Mouse (Mus musculus) layer of hippocampus, adult 2 months (tissue): ENCODE results near the gene Tmem184b. TPM values are rescaled to one million over a fixed set of nuclear protein-coding genes. Genes with fewer than 3 reads are reported as not detected.

Experiments used
- DNase-seq, 2 experiments: peaks; one replicate each; pipeline ENCODE4 v3.0.0; 2022; ENCODE audit warnings: low spot score in 2 of 2
- H3K27ac ChIP-seq: fragments of 200-600 bp; 2 replicates; pipeline ENCODE4 v1.8.1; 2022
- H3K4me3 ChIP-seq: fragments of 200-600 bp; 2 replicates; pipeline ENCODE4 v1.8.1; 2022; ENCODE audit warnings: mild to moderate bottlenecking
- CTCF ChIP-seq: fragments of 200-600 bp; conservative IDR thresholded peaks from 2 replicates; pipeline ENCODE4 v1.8.1; 2022; ENCODE audit warnings: antibody characterized with exemption, mild to moderate bottlenecking, moderate library complexity
- total RNA-seq, 2 experiments: library from RNA; stranded (reverse); gene quantifications; 2 replicates each; pipeline ENCODE4 v1.2.3; 2021

Tmem184b gene
- total RNA-seq, 2 experiments from 2014 or later = 53.6 to 56.0 TPM

DNA sequence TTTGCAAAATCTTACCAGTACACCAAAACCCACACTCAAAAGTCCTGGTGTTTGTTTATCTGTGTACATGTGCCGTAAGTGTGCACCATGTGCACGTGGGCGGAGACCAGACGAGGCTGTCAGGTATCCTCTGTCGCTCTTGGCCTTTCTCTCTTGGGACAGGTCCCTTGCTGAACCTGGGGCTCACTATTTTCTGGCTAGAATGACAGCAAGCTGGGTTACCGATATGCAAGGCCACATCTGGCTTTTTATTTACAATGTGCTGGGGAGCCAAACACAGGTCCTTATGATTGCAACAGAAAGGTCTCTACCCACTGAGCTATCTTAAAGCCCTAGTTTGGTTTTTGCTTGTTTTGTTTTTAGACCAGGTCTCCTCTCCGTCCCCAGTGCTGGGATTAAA is 15.8 kb downstream of the Tmem184b start:
- TF ChIP-seq CTCF = no peak
- Histone ChIP-seq H3K4me3 (no peak overlapping the region), H3K27ac (peak overlapping the region; percentile 81)
- no peak for DNase-seq

DNA sequence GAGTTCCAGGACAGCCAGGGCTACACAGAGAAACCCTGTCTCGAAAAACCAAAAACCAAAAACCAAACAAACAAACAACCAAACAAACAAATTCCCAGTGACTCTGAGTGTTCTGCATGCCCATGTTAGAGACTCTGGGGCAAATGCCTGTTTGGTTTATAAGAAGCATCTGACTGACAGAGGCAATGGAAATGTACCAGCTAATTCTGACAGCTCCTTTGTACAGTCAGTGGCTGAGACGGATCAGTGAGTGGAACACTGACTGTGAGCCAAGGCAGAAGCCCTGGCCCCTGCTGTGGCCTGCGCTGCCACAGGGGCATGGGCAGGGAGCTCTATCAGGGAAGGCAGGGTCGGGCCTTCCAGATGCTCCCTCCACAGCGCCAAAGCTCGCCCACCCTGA is 16.3 kb downstream of the Tmem184b start:
- Histone ChIP-seq H3K4me3 (no peak overlapping the region), H3K27ac (peak overlapping the region; percentile 81)
- no peak for DNase-seq
- no peak for TF ChIP-seq CTCF

DNA sequence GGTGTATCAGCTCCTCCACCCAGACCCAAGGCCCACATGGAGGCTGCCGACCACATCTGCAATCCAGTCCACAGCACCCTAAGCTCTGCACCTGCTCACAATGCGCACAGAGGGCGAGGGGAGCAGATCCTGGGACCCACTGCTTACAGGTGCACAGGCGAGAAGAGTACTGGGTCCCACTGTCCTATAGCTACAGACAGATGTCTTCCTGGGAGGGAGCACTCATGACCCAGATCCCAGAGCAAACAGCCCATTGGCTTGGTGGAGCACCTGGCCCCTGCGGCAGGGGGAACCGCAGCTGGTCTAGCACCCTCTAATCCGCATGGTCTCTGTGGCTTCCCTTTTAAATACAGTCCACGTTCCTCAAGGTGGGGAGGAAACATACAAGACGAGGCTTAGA is 21.7 kb downstream of the Tmem184b start:
- Histone ChIP-seq H3K27ac (peak overlapping the region; percentile 85; the same call in 1 of the 2 replicates), H3K4me3 (no peak overlapping the region)
- DNase-seq = no peak
- no peak for TF ChIP-seq CTCF

DNA sequence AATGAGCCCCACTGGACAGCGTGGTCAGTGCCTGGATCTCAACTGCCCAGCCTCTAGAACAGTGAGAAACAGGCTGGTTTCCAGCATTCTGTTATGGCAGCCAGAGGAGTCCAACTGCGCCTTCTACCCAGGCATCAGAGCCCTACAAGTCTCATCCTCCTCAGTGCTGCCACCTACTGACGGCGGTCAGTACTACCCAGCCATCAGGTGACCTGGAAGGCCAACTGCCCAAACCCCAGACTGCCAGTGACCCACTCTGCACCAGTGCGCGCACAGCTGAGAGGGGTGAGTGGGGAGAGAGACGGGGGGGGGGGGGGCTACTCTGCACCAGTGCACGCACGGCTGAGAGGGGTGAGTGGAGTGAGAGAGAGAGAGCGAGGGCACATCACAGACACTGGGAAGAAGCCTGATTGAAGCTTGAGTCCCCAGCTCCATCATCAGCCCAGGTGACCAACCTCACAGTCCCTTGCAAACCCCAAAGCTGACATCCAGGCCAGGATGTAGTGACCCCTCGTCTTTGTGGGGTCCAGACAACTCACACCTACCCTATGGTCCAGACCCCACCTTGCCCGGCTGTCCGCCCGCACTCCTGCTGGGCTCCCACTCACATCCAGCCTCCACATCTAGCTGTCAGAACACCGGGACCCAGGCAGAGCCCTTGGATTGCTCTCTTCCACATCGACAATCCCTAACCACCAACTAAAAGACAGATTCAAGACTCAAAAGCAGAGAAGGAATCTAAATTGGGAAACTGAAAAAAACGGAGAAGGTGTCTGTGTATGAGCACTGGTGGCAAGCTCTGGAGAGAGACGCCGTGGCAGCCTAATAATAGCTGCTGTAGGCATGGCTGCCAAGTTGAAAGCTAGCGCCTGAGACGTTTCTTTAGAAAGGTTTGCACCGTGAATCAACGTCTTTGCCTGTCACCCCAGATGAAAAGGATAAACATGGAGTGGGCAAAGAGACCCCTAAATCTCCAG is 22.6 kb downstream of the Tmem184b start:
- peak; percentile 37 to 53 for DNase-seq
- H3K4me3 ChIP-seq = peak overlapping the region; percentile 10; the same call in 1 of the 2 replicates
- TF ChIP-seq CTCF = peak; percentile 82
- H3K27ac ChIP-seq = peak overlapping the region; percentile 85

DNA sequence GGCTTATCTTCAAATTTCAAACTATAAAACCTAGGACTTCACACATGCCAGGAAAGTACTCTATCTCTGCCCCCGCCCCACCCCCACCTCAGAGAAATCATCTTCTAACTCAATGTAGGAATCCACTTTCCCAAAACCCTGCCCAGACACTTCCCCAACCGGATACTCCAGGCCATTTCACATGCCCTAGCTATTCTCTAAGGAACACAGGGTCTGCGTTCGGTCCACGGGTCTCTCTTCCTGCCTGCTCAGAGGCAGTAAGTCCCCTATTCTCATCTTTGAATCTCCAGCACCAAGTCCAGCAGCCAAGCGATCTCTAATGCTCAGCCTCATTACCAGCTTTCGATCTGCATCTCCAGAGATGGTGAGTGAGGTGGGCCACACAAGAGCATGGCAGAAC is 23.7 kb downstream of the Tmem184b start:
- DNase-seq = no peak
- H3K27ac ChIP-seq = peak overlapping the region; percentile 40; the same call in 1 of the 2 replicates
- H3K4me3 ChIP-seq = no peak overlapping the region
- TF ChIP-seq CTCF = no peak

DNA sequence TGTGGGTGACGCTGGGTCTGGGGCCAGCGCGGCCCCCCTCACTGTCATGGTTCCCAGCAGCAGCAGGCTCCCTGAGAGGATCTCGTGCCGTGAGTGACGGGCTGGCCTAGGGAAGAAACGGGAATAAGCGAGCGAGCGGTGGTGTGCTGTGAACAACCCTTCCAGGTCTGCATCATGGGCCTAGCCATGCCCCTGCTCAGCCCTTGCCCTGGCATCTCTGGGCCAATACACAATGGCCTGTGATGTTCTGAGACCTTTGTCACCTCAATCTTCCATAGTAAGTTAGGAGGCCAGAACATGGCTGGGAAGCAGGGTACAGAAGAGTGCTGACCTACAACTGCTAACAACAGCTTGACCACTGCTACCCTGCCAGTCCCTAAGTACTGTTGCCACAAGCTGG is 24.8 kb downstream of the Tmem184b start:
- no peak for DNase-seq
- no peak for TF ChIP-seq CTCF

DNA sequence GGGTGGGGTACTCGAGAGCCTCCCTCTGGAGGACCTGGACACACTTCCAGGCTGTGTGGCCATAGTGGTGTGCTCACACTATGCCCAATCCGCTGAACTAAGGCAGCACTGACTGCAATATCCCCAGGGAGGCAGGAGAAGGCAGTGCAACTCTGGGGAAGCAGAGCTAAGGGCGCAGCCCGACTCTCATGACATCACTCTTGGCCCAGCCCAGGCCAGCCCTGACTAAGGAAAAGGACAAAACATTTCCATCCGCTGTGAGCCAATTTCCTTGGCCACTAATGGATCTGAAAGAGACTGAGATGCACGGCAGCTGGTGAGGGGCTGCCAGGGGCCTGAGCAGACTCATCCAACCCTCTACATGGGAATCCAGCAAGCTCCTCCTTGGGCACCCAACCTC is 25.7 kb downstream of the Tmem184b start:
- DNase-seq = peak; percentile 39 to 41
- TF ChIP-seq CTCF = peak; percentile 74
- Histone ChIP-seq H3K4me3 (no peak overlapping the region), H3K27ac (peak overlapping the region; percentile 79)

More for the DNA sequence above, 24.8 kb downstream of the Tmem184b start:
- Histone ChIP-seq H3K27ac (peak overlapping the region; percentile 79; the same call in 1 of the 2 replicates), H3K4me3 (no peak overlapping the region)

DNA sequence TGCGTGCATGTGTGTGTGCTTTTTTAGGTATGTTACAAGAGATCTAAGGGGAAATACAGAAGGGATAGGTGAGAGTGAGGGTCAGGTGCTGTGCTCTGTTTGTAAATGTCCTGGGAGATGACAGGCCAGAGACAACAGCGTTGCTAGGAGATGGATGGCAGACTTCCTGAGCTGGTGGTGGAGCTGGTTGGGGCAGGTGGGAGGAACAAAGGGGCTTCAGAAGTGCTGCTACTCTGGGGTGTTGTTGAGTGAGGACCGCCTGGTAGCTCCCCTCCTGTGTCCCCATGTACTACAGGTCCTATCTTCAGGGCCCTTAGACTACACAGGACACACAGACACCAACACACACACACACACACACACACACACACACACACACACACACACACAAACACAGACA is 28.6 kb downstream of the Tmem184b start:
- no peak for DNase-seq
- no peak for TF ChIP-seq CTCF
- no peak overlapping the region for H3K27ac ChIP-seq
- no peak overlapping the region for H3K4me3 ChIP-seq

DNA sequence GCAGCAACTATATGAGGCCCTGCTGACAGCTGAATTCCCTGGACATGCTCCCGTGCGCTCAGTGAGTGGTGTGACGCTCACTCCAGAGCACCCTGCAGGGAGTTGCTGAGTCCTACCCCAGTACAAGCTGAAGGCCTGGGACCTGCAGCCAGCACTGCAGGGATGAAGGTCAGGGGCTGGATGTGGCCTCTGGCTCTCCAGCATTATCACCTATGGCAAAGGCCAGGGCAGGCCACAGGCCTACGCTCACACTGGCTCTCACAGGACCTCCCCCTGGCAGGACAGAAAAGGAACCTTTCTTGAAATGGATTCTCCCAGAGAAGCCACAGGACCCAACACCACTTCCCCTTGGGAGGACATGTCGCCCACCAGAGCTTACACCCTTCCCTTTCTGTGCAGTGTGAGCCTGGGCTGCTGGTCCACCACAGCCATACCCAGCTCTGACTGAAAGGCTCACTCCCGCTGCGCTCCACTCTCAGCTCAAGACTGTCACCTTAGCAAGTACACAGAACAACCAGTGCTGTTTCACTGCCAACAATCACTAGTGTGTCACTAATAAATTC is 33.0 kb downstream of the Tmem184b start:
- H3K27ac ChIP-seq = peak overlapping the region; percentile 3; the same call in 1 of the 2 replicates
- no peak for TF ChIP-seq CTCF
- no peak for DNase-seq
- no peak overlapping the region for H3K4me3 ChIP-seq

DNA sequence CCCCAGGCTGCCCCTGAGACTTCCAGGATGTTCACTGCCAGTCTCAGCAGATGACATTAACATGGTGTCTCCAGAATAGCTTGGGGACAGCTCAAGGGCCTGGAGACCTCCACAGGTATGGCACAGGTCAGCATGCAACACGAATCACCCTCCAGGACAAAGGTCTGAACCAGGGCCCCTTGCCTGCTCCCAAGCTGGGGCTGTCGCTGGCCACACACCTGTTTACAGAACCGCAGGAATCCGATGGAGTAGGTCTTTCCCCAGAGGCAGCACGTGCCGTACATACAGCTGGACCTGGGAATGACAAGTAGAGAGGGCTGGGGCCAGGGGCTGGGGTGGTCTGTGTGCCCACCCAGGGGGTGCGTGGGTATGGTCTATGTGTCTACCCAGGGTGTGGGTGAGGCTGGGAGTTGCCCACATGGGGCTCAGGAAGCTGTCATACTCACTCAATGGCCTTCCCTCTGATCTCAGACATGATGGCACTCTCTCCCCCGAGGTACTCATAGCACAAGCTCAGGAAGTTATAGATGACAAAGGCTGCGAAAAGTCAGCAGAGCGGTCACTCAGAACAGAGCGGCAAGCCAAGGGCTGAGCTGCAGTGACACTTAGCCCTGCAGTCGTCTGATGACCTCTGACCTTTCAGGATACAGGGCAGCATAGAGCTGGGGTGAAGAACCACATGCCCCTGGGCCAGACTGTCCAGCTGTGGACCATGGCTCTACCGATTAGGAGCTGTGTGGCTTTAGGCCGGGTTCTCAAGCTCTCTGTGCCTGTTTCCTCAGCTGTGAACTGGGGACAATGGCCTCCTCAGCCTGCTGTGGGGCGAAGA is 33.7 kb downstream of the Tmem184b start:
- no peak overlapping the region for H3K4me3 ChIP-seq
- H3K27ac ChIP-seq = peak overlapping the region; percentile 77; the same call in 1 of the 2 replicates
- TF ChIP-seq CTCF = no peak
- DNase-seq = no peak

DNA sequence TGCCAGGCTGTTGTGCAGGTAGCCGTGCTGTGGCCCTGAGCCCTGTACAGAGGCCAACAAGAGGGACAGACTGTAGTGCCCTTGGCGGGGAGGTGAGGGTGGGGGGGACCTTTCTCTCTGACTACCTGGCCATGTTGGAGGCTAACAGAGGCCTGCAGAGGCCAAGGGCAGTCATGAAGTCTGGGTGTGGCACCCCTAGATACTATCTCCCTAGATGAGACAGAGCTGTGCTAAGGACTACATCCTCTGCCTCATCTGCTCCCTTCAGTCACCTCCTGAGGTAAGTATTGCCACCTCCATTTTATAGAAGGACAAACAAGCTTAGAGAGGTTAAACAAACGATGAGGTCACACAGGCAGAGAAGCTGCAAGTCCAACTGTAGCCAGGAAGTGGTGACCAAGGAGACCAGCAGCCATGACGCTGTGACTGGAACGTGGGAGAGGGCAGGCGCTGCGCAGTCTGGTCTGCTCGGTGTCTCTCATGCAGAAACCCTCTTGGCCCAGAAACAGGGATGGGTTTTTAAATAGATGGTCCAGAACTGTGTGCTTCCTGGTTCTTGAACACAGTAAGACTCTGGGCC is 34.4 kb downstream of the Tmem184b start:
- TF ChIP-seq CTCF = no peak
- Histone ChIP-seq H3K4me3 (no peak overlapping the region), H3K27ac (peak overlapping the region; percentile 77)
- no peak for DNase-seq

DNA sequence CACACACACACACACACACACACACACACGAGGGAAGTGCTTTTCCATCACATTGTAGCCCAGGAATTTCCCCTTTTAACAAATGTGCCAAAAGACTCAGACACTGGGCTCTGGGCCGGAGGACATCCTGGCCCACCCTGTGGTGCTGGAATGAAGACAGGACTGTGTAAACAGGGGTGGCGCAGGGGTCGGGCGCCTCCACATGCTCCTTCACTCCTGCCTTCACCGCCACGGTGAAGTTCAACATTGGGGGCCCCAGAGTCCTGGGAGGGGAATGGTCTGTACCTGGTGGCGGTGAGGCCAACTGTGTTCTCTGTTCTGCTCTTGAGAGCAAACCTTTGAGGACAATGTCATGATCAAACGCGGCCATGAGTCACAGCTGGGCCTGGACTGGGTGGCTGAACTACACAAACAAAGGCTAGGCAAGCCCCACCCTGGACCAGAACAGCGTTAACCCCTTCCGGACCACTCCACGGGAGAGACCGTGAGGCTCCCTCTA is 35.0 kb downstream of the Tmem184b start:
- no peak overlapping the region for H3K4me3 ChIP-seq
- no peak for TF ChIP-seq CTCF
- no peak for DNase-seq
- H3K27ac ChIP-seq = peak overlapping the region; percentile 77
